Mouse (Mus musculus): ENCODE results near the gene D1Ertd622e. TPM values are rescaled to one million over a fixed set of nuclear protein-coding genes. Genes with fewer than 3 reads are reported as not detected.

Gene D1Ertd622e
- polyA plus RNA-seq, 1 experiment: 22.8 TPM

DNA sequence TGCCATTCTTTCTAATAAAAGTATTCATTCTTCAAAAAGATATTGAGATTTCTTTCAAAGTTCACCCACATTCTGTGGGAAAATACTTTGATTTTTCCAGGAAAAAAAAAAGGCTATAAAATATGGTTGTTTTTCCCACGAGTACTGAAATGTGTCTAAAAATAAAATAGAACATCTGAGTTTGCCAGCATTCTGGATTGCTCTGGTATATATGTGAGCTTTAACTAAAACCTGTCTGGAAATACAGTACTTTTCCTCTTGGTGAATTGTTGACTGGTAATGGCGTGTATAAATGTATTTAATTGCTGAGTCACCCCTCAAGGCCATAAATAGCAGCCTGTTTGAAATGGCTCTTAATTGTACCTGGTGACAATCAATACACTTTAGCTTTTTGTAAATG, 37.5 kb downstream of the D1Ertd622e start:
- no peak overlapping the region for H3K27ac ChIP-seq (ENCODE audit: insufficient read depth, low read depth, low read length)
- no peaks in the 10 kb centered on the region for H3K27me3 ChIP-seq (replicated peaks; ENCODE audit: control insufficient read depth, insufficient read depth, low read length)
- H3K4me3 ChIP-seq (ENCODE audit: insufficient read depth, low read depth, low read length): no peak overlapping the region
- H3K36me3 ChIP-seq (ENCODE audit: control insufficient read depth, insufficient read depth, low read length): no peaks in the 10 kb centered on the region
- WGBS: 56% methylated on average over 2 of the region's 2 CpGs
- DNase-seq: no peak
- TF ChIP-seq POLR2A (IDR thresholded peaks at IDR 0.05; ENCODE audit: low read depth, low read length) (no peak), CTCF (conservative IDR thresholded peaks at IDR 0.05; ENCODE audit: insufficient read depth, insufficient read length, low read depth, low read length) (no peak)
- H3K4me1 ChIP-seq (ENCODE audit: control insufficient read depth, insufficient read depth, low read length): peaks cover 17% of the 10 kb centered on the region

DNA sequence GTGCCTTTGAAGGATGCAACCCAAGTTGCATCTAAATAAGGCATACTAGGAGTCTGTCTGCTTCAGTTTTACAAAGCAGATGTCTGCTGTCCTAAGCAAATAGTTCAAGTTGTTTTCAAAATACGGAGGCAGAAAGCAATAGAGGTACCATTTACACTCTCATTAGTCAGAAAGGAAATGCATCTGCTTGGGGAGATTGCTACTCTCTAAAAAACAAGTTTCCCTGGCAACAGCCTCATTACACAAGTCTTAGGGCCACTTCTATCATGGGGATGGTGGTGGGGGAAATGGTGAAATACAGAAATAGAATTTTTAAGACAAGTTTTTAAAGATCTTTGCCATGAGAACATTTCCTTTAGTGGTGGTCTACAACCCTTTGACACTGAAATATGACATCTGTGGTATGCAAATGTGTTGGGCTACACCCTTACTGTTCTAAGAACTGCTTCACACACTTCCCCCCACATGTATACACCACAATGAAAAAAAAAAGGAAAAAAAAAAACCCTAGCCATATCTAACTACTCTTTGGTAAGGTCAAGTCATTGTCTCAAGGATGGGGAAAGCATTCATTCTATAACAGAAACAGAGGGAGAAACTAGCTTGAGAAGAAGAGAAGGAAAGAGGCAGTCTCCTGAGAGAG, 38.5 kb downstream of the D1Ertd622e start:
- Histone ChIP-seq H3K4me3 (ENCODE audit: insufficient read depth, low read depth, low read length) (no peak overlapping the region), H3K27me3 (replicated peaks; ENCODE audit: control insufficient read depth, insufficient read depth, low read length) (no peaks in the 10 kb centered on the region), H3K36me3 (ENCODE audit: control insufficient read depth, insufficient read depth, low read length) (no peaks in the 10 kb centered on the region), H3K27ac (ENCODE audit: insufficient read depth, low read depth, low read length) (no peak overlapping the region), H3K4me1 (ENCODE audit: control insufficient read depth, insufficient read depth, low read length) (peaks cover 17% of the 10 kb centered on the region)
- 54% methylated on average over 1 of the region's 1 CpGs for WGBS
- no peak for DNase-seq
- no peak for TF ChIP-seq POLR2A (IDR thresholded peaks at IDR 0.05; ENCODE audit: low read depth, low read length)
- TF ChIP-seq CTCF (conservative IDR thresholded peaks at IDR 0.05; ENCODE audit: insufficient read depth, insufficient read length, low read depth, low read length): no peak

DNA sequence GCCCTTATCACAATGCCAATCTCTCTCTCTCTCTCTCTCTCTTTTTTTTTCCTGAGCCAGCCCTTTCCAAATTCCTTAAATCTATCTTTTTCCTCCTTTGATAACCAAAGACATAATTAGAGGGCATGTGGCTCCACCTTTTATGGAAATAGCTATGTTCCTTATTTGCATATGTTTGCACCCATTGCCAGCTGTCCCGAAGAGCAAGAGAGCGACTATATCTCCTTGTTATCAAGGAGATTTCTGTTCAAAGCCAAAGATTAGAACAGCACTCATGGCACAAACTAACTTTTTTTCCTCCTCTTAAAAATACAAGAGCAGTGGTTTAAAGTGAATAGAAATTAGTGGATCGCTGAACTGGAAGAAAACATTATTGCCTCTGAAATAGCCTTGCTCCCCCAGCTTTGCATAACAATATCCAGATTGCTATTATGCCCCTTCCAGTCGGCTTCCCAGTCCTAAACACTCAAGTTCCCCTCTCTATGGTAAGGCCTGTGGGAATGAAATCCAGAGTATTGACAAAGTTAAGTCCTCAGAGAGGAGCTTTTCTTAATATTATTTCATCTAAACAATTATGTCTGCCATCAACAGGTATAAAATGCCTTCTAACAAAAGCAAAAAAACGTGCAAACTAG, 39.2 kb downstream of the D1Ertd622e start:
- no peak overlapping the region for H3K27ac ChIP-seq (ENCODE audit: insufficient read depth, low read depth, low read length)
- no peaks in the 10 kb centered on the region for H3K27me3 ChIP-seq (replicated peaks; ENCODE audit: control insufficient read depth, insufficient read depth, low read length)
- H3K36me3 ChIP-seq (ENCODE audit: control insufficient read depth, insufficient read depth, low read length): no peaks in the 10 kb centered on the region
- no peak overlapping the region for H3K4me3 ChIP-seq (ENCODE audit: insufficient read depth, low read depth, low read length)
- peaks cover 17% of the 10 kb centered on the region for H3K4me1 ChIP-seq (ENCODE audit: control insufficient read depth, insufficient read depth, low read length)
- DNase-seq: no peak
- 47% methylated on average over 5 of the region's 5 CpGs for WGBS
- TF ChIP-seq POLR2A (IDR thresholded peaks at IDR 0.05; ENCODE audit: low read depth, low read length) (no peak), CTCF (conservative IDR thresholded peaks at IDR 0.05; ENCODE audit: insufficient read depth, insufficient read length, low read depth, low read length) (no peak)

DNA sequence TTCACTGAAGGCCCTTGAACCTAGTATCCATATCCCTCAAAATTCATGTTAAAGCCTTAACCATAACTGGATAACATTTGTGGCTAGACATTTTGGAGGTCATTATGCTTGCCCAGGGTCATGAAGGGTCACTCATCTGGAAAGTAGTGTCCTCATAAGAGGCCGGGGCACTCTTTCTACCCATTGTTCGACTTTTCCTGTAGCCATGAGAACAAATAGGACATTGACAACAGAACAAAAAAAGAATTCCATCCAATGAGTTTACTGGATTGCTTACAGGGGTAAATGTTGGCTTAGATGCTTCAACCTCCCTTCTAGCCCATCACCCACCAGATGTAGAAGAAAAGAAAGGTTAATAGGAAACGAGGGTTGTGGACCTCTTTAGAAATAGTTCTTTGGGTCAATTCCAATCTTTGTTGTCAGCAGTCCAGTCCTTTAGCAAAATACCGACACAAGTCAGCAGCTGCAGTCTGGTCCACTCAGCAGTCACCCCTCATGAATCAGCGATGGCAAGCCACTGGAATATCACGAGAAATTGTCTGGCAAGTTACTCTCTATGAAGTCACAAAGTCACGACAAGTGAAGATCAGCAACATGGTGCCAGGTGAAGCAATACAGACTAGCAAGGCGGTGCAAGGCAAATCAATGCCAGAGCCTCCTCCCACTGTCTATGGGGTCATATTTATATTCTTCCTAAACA, 42.1 kb downstream of the D1Ertd622e start:
- H3K27me3 ChIP-seq (replicated peaks; ENCODE audit: control insufficient read depth, insufficient read depth, low read length): no peaks in the 10 kb centered on the region
- no peaks in the 10 kb centered on the region for H3K36me3 ChIP-seq (ENCODE audit: control insufficient read depth, insufficient read depth, low read length)
- WGBS: 55% methylated on average over 8 of the region's 8 CpGs
- peak; percentile 35 for DNase-seq
- TF ChIP-seq CTCF (conservative IDR thresholded peaks at IDR 0.05; ENCODE audit: insufficient read depth, insufficient read length, low read depth, low read length): no peak
- TF ChIP-seq POLR2A (IDR thresholded peaks at IDR 0.05; ENCODE audit: low read depth, low read length): no peak
- peaks cover 15% of the 10 kb centered on the region for H3K4me1 ChIP-seq (ENCODE audit: control insufficient read depth, insufficient read depth, low read length)
- no peak overlapping the region for H3K4me3 ChIP-seq (ENCODE audit: insufficient read depth, low read depth, low read length)
- H3K27ac ChIP-seq (ENCODE audit: insufficient read depth, low read depth, low read length): no peak overlapping the region

DNA sequence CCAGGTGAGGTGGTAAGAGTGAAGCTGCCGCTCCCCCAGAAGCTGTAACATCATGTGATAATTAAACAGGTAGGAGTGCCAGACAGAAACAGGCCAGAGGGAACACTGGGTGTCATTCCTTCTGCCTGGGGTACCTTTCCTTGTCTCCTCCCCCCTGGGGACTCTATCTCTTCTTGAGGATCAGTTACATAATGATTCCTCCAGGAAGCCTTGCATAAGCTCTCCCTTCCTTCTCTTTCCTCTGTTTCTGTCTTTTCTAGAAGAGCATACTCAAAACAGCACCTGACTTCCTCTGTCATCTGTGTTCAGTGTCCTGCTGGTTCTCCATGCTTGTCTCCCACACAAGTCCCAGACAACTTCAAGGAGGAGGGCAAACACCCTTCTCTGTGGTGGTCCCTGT, 46.3 kb downstream of the D1Ertd622e start:
- H3K4me1 ChIP-seq (ENCODE audit: control insufficient read depth, insufficient read depth, low read length): peaks cover 15% of the 10 kb centered on the region
- H3K27me3 ChIP-seq (replicated peaks; ENCODE audit: control insufficient read depth, insufficient read depth, low read length): no peaks in the 10 kb centered on the region
- TF ChIP-seq CTCF (conservative IDR thresholded peaks at IDR 0.05; ENCODE audit: insufficient read depth, insufficient read length, low read depth, low read length) (no peak), POLR2A (IDR thresholded peaks at IDR 0.05; ENCODE audit: low read depth, low read length) (no peak)
- no peak overlapping the region for H3K4me3 ChIP-seq (ENCODE audit: insufficient read depth, low read depth, low read length)
- no peaks in the 10 kb centered on the region for H3K36me3 ChIP-seq (ENCODE audit: control insufficient read depth, insufficient read depth, low read length)
- no peak overlapping the region for H3K27ac ChIP-seq (ENCODE audit: insufficient read depth, low read depth, low read length)
- DNase-seq: no peak
- WGBS: 63% methylated on average over 1 of the region's 1 CpGs

DNA sequence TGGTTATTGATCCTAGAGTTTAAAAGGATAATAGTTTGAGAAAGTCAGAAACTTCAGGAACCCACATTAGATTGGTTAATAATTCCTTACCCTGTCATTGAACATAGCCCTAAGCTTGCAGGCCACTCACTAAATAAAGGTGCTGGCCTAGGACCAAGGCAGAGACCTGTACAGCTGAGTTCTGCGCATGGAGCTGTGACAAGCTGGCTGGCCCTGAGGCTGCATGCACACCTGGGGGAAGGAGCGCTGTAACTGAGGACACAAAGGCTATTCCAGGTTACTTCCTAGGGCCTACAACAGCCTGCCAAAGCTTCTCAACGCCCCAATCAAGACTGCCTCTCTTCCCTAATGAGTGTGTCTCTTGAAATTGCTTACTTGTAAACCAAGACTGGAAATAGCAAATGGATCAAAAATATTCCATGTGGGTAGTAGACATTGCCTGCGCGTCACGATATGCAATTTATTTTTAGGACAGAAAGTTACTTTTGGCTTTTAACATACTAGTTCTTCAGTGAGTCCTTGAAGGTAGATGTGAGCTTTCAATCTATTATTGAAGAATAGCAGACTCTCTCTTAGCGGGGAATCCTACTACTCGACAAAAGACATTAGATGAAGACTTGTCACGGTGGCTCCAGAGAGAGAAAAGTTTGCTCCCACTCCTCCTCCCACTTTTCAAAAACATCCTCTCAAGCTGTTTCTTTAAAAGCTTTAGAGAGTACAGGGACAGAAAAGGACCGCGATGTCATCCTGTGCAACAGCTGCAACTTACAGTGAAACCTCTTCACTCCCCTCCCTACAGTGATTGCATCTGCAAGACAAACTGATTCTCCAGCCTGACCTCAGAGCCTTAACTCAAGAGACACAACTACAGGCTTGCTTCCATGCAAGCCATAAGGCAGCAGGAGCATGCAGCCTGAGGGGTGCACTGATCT, 47.1 kb downstream of the D1Ertd622e start:
- Histone ChIP-seq H3K27ac (ENCODE audit: insufficient read depth, low read depth, low read length) (no peak overlapping the region), H3K4me3 (ENCODE audit: insufficient read depth, low read depth, low read length) (no peak overlapping the region), H3K36me3 (ENCODE audit: control insufficient read depth, insufficient read depth, low read length) (no peaks in the 10 kb centered on the region), H3K4me1 (ENCODE audit: control insufficient read depth, insufficient read depth, low read length) (peaks cover 8% of the 10 kb centered on the region), H3K27me3 (replicated peaks; ENCODE audit: control insufficient read depth, insufficient read depth, low read length) (no peaks in the 10 kb centered on the region)
- WGBS: 61% methylated on average over 11 of the region's 11 CpGs
- DNase-seq: peak; percentile 90
- TF ChIP-seq CTCF (conservative IDR thresholded peaks at IDR 0.05; ENCODE audit: insufficient read depth, insufficient read length, low read depth, low read length) (no peak), POLR2A (IDR thresholded peaks at IDR 0.05; ENCODE audit: low read depth, low read length) (no peak)

Measured in kidney, adult 2 months (tissue).